Comparison of ENCODE assay signal across 16 mouse cellular contexts in genomic region chr3:89328623-89329022, GRCm38 (mm10). TPM values are rescaled to one million over a fixed set of nuclear protein-coding genes. Genes with fewer than 3 reads are reported as not detected.
DNase-seq lines count a peak whose midpoint lies in the region; ATAC-seq lines count a peak whose summit lies in the region.
"Had no signal": no experiment of that assay in that cellular context is flagged by ENCODE, and none has a peak within 500 bp of the region (broad histone marks: within the 10 kb centered on the region; RNA-seq: fewer than 3 reads in every experiment).

No protein-coding gene starts in this region.

- no peak overlapping the region for H3K4me3 ChIP-seq in kidney, embryonic 15.5 days (replicated peaks)
- H3K4me3 ChIP-seq in kidney, embryonic 14.5 days (ENCODE audit: low read length): no peak overlapping the region
- H3K4me3 ChIP-seq in limb, embryonic 12.5 days (replicated peaks): no peak overlapping the region
- H3K4me3 ChIP-seq: liver, embryonic 13.5 days had no signal

- H3K4me1 ChIP-seq in kidney, embryonic 15.5 days: peaks cover 45% of the 10 kb centered on the region
- peaks cover 27% of the 10 kb centered on the region for H3K4me1 ChIP-seq in kidney, embryonic 14.5 days (ENCODE audit: control insufficient read depth, insufficient read depth, low read length)
- H3K4me1 ChIP-seq in limb, embryonic 12.5 days (replicated peaks): peaks cover 51% of the 10 kb centered on the region

- H3K9ac ChIP-seq in kidney, embryonic 15.5 days: no peak overlapping the region
- H3K9ac ChIP-seq in kidney, embryonic 14.5 days (ENCODE audit: low read depth, low read length): no peak overlapping the region
- no peak overlapping the region for H3K9ac ChIP-seq in limb, embryonic 12.5 days (replicated peaks)
- H3K9ac ChIP-seq: liver, embryonic 13.5 days had no signal

- H3K36me3 ChIP-seq in kidney, embryonic 15.5 days: peaks cover 12% of the 10 kb centered on the region
- H3K36me3 ChIP-seq in kidney, embryonic 14.5 days (ENCODE audit: control insufficient read depth, insufficient read depth, low read length): peaks cover 8% of the 10 kb centered on the region
- H3K36me3 ChIP-seq in limb, embryonic 12.5 days: peaks cover 13% of the 10 kb centered on the region
- H3K36me3 ChIP-seq: liver, embryonic 13.5 days had no signal

- no peaks in the 10 kb centered on the region for H3K9me3 ChIP-seq in kidney, embryonic 15.5 days (replicated peaks)
- no peaks in the 10 kb centered on the region for H3K9me3 ChIP-seq in kidney, embryonic 14.5 days (ENCODE audit: control insufficient read depth, low read length)
- H3K9me3 ChIP-seq in limb, embryonic 12.5 days: no peaks in the 10 kb centered on the region
- H3K9me3 ChIP-seq: liver, embryonic 13.5 days had no signal

- peak; percentile 28 to 51 for DNase-seq in cerebellum, postnatal 10 days
- DNase-seq in cerebellum, postnatal 4 days (ENCODE audit: low spot score in 2 of 2): no peak
- peak; percentile 89 for DNase-seq in ZHBTc4 (ENCODE audit: low read depth, low spot score)
- no peak for DNase-seq in left cerebral cortex, postnatal 25 days (ENCODE audit: low spot score in 2 of 2)
- no peak for DNase-seq in urinary bladder, postnatal 36 days (ENCODE audit: low spot score in 2 of 2)
- DNase-seq: adrenal gland, adult 8-10 months; heart, postnatal 4 days; kidney, postnatal 10 days; liver, embryonic 13.5 days; retina, postnatal 1 day had no signal

- no peak overlapping the region for H3K27ac ChIP-seq in kidney, embryonic 15.5 days
- no peak overlapping the region for H3K27ac ChIP-seq in kidney, embryonic 14.5 days (ENCODE audit: low read depth, low read length)
- H3K27ac ChIP-seq in limb, embryonic 12.5 days: 0 out of 2 replicates have a peak overlapping the region, but pooled peaks have one; percentile 29
- H3K27ac ChIP-seq: liver, embryonic 13.5 days had no signal

- WGBS in kidney, embryonic 15.5 days: 18% methylated on average over 4 of the region's 4 CpGs
- WGBS in kidney, embryonic 14.5 days: 17% methylated on average over 4 of the region's 4 CpGs
- WGBS in limb, embryonic 12.5 days: 13% methylated on average over 4 of the region's 4 CpGs

- H3K27me3 ChIP-seq in kidney, embryonic 15.5 days: peaks cover 11% of the 10 kb centered on the region; the same call in 1 of the 2 replicates
- no peaks in the 10 kb centered on the region for H3K27me3 ChIP-seq in kidney, embryonic 14.5 days (ENCODE audit: control insufficient read depth, insufficient read depth, low read length)
- H3K27me3 ChIP-seq in limb, embryonic 12.5 days: no peaks in the 10 kb centered on the region; the same call in none of the 2 replicates

- intact Hi-C loops in left cerebral cortex, postnatal 25 days (cut with DNase I): no loop called here

- H3K4me2 ChIP-seq in kidney, embryonic 15.5 days: no peak overlapping the region
- H3K4me2 ChIP-seq in kidney, embryonic 14.5 days (replicated peaks; ENCODE audit: low read depth, low read length): no peak overlapping the region
- no peak overlapping the region for H3K4me2 ChIP-seq in limb, embryonic 12.5 days
- H3K4me2 ChIP-seq: liver, embryonic 13.5 days had no signal

- ATAC-seq in kidney, embryonic 15.5 days (replicated peaks; ENCODE audit: low FRiP score): peak; percentile 28; the same call in 1 of the 2 replicates
- ATAC-seq in kidney, embryonic 14.5 days (ENCODE audit: low FRiP score, low TSS enrichment): no peak
- no peak for ATAC-seq in limb, embryonic 12.5 days (ENCODE audit: insufficient number of reproducible peaks, insufficient read depth, low FRiP score, low TSS enrichment, low read depth)
- ATAC-seq: forebrain, embryonic 16.5 days had no signal

RNA-seq across cellular contexts. Expression of gene Efna3, which starts 5.9 kb away (rescaled TPM):
- polyA plus RNA-seq in kidney, embryonic 15.5 days (2015; fragmentation: Nextera tagmentation; extraction: Ambion mirVana): 9.3 and 11.9 TPM in 2 replicates
- 9.7 and 10.1 TPM in 2 replicates for polyA plus RNA-seq in kidney, embryonic 14.5 days (2014; fragmentation: Nextera tagmentation; extraction: Ambion mirVana)
- polyA plus RNA-seq in limb, embryonic 12.5 days (2016; fragmentation: Nextera tagmentation; extraction: Ambion mirVana): 17.6 and 21.3 TPM in 2 replicates
- total RNA-seq in left cerebral cortex, postnatal 25 days (2021): 10 to 100 TPM; 51.3 to 56.8 TPM
- total RNA-seq: common myeloid progenitor, adult 5-6 weeks had no signal
- polyA plus RNA-seq: spleen, adult 2 months had no signal

RNA-seq across cellular contexts. Expression of gene Efna4, which starts 9.2 kb away (rescaled TPM):
- polyA plus RNA-seq in kidney, embryonic 15.5 days (2015; fragmentation: Nextera tagmentation; extraction: Ambion mirVana): 29.8 and 31.5 TPM in 2 replicates
- 30.1 and 36.6 TPM in 2 replicates for polyA plus RNA-seq in kidney, embryonic 14.5 days (2014; fragmentation: Nextera tagmentation; extraction: Ambion mirVana)
- polyA plus RNA-seq in limb, embryonic 12.5 days (2016; fragmentation: Nextera tagmentation; extraction: Ambion mirVana): 53.2 and 55.1 TPM in 2 replicates
- total RNA-seq in left cerebral cortex, postnatal 25 days (2021): under 1 TPM; 0.27 to 0.37 TPM

RNA-seq across cellular contexts. Expression of gene Adam15, which starts 21.2 kb away (rescaled TPM):
- 73.4 and 84.3 TPM in 2 replicates for polyA plus RNA-seq in kidney, embryonic 15.5 days (2015; fragmentation: Nextera tagmentation; extraction: Ambion mirVana)
- 35.9 and 47.1 TPM in 2 replicates for polyA plus RNA-seq in kidney, embryonic 14.5 days (2014; fragmentation: Nextera tagmentation; extraction: Ambion mirVana)
- 27.0 and 32.1 TPM in 2 replicates for polyA plus RNA-seq in limb, embryonic 12.5 days (2016; fragmentation: Nextera tagmentation; extraction: Ambion mirVana)
- total RNA-seq in left cerebral cortex, postnatal 25 days (2021): 100 to 1,000 TPM; 101 to 105 TPM

RNA-seq across cellular contexts. Expression of gene Dcst2, which starts 33.2 kb away (rescaled TPM):
- polyA plus RNA-seq in kidney, embryonic 15.5 days (2015; fragmentation: Nextera tagmentation; extraction: Ambion mirVana): 0.34 and 0.35 TPM in 2 replicates
- polyA plus RNA-seq in kidney, embryonic 14.5 days (2014; fragmentation: Nextera tagmentation; extraction: Ambion mirVana): 0.18 and 0.30 TPM in 2 replicates
- 0.18 and 0.20 TPM in 2 replicates for polyA plus RNA-seq in limb, embryonic 12.5 days (2016; fragmentation: Nextera tagmentation; extraction: Ambion mirVana)
- total RNA-seq in left cerebral cortex, postnatal 25 days (2021): under 1 TPM in 1 of 2 experiments, not detected in 1; 0.32 TPM
- total RNA-seq: common myeloid progenitor, adult 5-6 weeks had no signal
- polyA plus RNA-seq: forebrain, embryonic 16.5 days had no signal

RNA-seq across cellular contexts. Expression of gene Dcst1, which starts 36.4 kb away (rescaled TPM):
- polyA plus RNA-seq in kidney, embryonic 15.5 days (2015; fragmentation: Nextera tagmentation; extraction: Ambion mirVana): 1.9 and 2.5 TPM in 2 replicates
- 0.63 and 1.5 TPM in 2 replicates for polyA plus RNA-seq in kidney, embryonic 14.5 days (2014; fragmentation: Nextera tagmentation; extraction: Ambion mirVana)
- polyA plus RNA-seq in limb, embryonic 12.5 days (2016; fragmentation: Nextera tagmentation; extraction: Ambion mirVana): 0.26 and 0.40 TPM in 2 replicates
- not detected for total RNA-seq in left cerebral cortex, postnatal 25 days (2021)
- polyA plus RNA-seq: liver, embryonic 13.5 days had no signal

Comparison
In these comparisons a context has a peak if more than half of its experiments do, and no peak if none do; other contexts are left out.
1. DNase-seq: peak in cerebellum, postnatal 10 days (2 of 2) and ZHBTc4 (single experiment); none in cerebellum, postnatal 4 days (0 of 2), left cerebral cortex, postnatal 25 days (0 of 2) and urinary bladder, postnatal 36 days (0 of 2).